Mouse (Mus musculus) kidney, embryonic 14.5 days (tissue): ENCODE data around the gene Itsn1. TPM values are rescaled to one million over a fixed set of nuclear protein-coding genes. Genes with fewer than 3 reads are reported as not detected.

Source experiments
- ATAC-seq: fragments of 200-750 bp; cut with Nextera tagmentation; 2 replicates; pipeline ENCODE4 v1.8.0; 2017; ENCODE audit warnings: moderate number of reproducible peaks, mild to moderate bottlenecking, moderate TSS enrichment, moderate library complexity; ENCODE audit not compliant: low FRiP score, low TSS enrichment
- H3K27ac ChIP-seq: fragments of 300-500 bp; sonication (generic); 2 replicates; pipeline ENCODE4 v1.5.1; 2014; ENCODE audit warnings: low read depth, mild to moderate bottlenecking, low read length, moderate library complexity, mixed read lengths
- H3K27me3 ChIP-seq: fragments of 300-500 bp; sonication (generic); 2 replicates; pipeline ENCODE4 v1.6.1; 2014; ENCODE audit warnings: mild to moderate bottlenecking, low read length; ENCODE audit not compliant: control insufficient read depth, insufficient read depth
- H3K36me3 ChIP-seq: fragments of 300-500 bp; sonication (generic); 2 replicates; pipeline ENCODE4 v1.6.1; 2014; ENCODE audit warnings: low read length, mixed read lengths; ENCODE audit not compliant: control insufficient read depth, insufficient read depth
- H3K4me1 ChIP-seq: fragments of 300-500 bp; sonication (generic); 2 replicates; pipeline ENCODE4 v1.6.1; 2014; ENCODE audit warnings: low read length, mixed read lengths; ENCODE audit not compliant: control insufficient read depth, insufficient read depth
- H3K4me2 ChIP-seq: fragments of 300-500 bp; sonication (generic); replicated peaks from 2 replicates; pipeline ENCODE4 v1.6.1; 2014; ENCODE audit warnings: low read depth, mild to moderate bottlenecking, low read length
- H3K4me3 ChIP-seq: fragments of 300-500 bp; sonication (generic); 2 replicates; pipeline ENCODE4 v1.5.1; 2014; ENCODE audit warnings: mild to moderate bottlenecking, low read length
- H3K9ac ChIP-seq: fragments of 300-500 bp; sonication (generic); 2 replicates; pipeline ENCODE4 v1.6.1; 2014; ENCODE audit warnings: low read depth, mild to moderate bottlenecking, low read length, moderate library complexity
- H3K9me3 ChIP-seq: fragments of 300-500 bp; sonication (generic); 2 replicates; pipeline ENCODE4 v1.6.1; 2016; ENCODE audit warnings: low read length; ENCODE audit not compliant: control insufficient read depth
- WGBS: fragments of 180-500 bp; shearing (Covaris S2); extraction: QIAGEN DNeasy Blood & Tissue Kit; methylation state at CpG from one replicate; pipeline ENCODE4 v1.1.7; 2014; 5-methylcytosine and 5-hydroxymethylcytosine counted together
- polyA plus RNA-seq: library from polyadenylated mRNA; unstranded; fragments of >200 nt; fragmentation: Nextera tagmentation; extraction: Ambion mirVana; gene quantifications from 2 replicates; pipeline ENCODE4 v1.2.1, GENCODE M21; 2014

Itsn1 gene
- polyA plus RNA-seq, 1 experiment from 2014 or later = 27.7 TPM

DNA sequence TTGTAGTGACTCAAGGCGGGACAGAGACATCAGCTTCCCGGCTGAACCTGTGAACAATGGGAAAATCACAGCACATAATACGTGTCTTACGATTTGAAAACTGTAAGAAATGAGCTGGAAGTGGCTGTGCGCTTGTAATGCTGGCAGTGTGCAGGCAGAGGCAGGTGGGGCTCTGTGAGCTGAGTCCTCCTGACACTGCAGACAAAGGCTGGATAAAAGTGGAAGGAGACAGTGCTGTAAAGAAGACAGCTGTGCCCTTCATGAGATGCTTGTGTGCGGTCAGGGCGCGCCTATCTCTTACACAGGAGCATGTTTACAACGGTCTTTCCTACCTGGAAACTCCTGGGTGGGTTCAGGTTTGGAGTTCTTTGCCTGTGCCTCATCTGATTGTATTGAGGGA, 32.1 kb downstream of the Itsn1 start:
- WGBS = 88% methylated on average over 9 of the region's 9 CpGs

DNA sequence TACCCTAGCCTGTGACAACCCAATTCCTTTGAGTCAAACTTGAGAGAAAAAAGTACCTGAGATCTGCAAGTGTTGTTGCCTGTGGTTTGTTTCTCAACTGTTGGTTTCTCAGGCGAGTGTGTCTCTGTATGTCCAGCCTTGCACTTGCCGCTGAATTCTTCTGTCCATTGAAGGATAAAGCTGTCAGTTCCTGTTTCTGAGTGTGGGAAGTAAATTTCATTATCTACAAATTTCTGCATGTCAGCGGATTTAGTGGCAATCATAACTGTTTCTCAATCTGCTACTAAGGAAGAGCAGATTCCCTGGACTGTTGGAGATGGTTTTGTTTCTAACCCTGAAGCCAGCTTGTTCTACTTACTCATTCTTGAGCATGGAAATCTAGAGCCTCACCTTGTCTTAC, 32.7 kb downstream of the Itsn1 start:
- Histone ChIP-seq H3K27ac (no peak overlapping the region), H3K9ac (no peak overlapping the region), H3K4me3 (no peak overlapping the region), H3K4me2 (no peak overlapping the region), H3K4me1 (peaks cover 4% of the 10 kb centered on the region; the same call in 1 of the 2 replicates), H3K27me3 (no peaks in the 10 kb centered on the region), H3K36me3 (no peaks in the 10 kb centered on the region), H3K9me3 (no peaks in the 10 kb centered on the region)
- 84% methylated on average over 3 of the region's 3 CpGs for WGBS
- ATAC-seq = no peak

More for the DNA sequence above, 32.1 kb downstream of the Itsn1 start:
- Histone ChIP-seq H3K36me3 (no peaks in the 10 kb centered on the region), H3K4me3 (no peak overlapping the region), H3K27ac (no peak overlapping the region), H3K9ac (no peak overlapping the region), H3K9me3 (no peaks in the 10 kb centered on the region), H3K4me2 (no peak overlapping the region), H3K4me1 (peaks cover 4% of the 10 kb centered on the region; the same call in 1 of the 2 replicates), H3K27me3 (no peaks in the 10 kb centered on the region)
- no peak for ATAC-seq

GRCm38 (mm10) chr16:91762476-91762875, 33.4 kb downstream of the Itsn1 start:
- H3K36me3 ChIP-seq = no peaks in the 10 kb centered on the region
- H3K9me3 ChIP-seq = no peaks in the 10 kb centered on the region
- H3K4me2 ChIP-seq = no peak overlapping the region
- no peak overlapping the region for H3K9ac ChIP-seq
- ATAC-seq = no peak
- no peak overlapping the region for H3K27ac ChIP-seq
- H3K4me3 ChIP-seq = no peak overlapping the region
- no peaks in the 10 kb centered on the region for H3K27me3 ChIP-seq
- WGBS = 53% methylated on average over 7 of the region's 7 CpGs
- peaks cover 4% of the 10 kb centered on the region; the same call in 1 of the 2 replicates for H3K4me1 ChIP-seq

DNA sequence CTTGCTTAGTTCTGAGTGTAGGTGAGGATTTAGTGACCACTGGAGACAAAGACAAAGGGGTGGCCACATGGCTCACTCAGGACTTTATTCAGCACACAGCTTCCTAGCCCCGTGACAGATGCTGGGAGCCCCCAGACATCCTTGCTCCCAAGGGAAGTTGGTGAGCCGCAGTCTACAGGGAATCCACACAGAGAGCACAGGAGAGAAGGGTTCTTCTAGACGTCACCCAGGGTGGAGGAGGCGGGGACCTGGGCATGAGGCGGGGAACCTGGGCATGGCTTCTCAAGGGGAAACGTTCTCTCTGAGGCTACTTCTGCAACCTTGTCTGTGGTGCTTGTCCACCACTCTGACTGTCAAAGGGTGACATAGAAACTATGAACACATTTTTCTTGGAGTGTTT, 34.9 kb downstream of the Itsn1 start:
- Histone ChIP-seq H3K36me3 (no peaks in the 10 kb centered on the region), H3K4me1 (peaks cover 4% of the 10 kb centered on the region; the same call in 1 of the 2 replicates), H3K9ac (no peak overlapping the region), H3K27me3 (no peaks in the 10 kb centered on the region), H3K4me3 (no peak overlapping the region), H3K4me2 (no peak overlapping the region), H3K9me3 (no peaks in the 10 kb centered on the region), H3K27ac (no peak overlapping the region)
- 64% methylated on average over 6 of the region's 6 CpGs for WGBS
- no peak for ATAC-seq

DNA sequence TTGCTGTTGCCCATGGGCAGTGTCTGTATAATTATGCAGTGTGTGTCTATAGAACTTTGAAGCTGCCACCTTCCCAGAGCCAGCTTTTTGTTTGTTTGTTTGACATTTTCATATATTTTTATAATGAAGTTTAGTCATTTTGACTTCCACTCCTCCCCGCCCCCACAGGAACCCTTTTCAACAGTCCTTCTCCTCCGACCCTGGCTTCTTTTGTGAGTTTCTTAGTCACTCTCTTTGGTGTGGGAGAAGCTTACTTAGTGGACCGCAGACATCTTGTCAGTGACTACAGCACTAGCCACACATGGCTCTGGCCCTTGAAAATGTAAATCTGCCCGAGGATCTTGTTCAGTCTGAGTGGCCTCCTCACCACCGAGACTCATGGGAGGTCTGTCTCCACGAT, 35.3 kb downstream of the Itsn1 start:
- no peaks in the 10 kb centered on the region for H3K9me3 ChIP-seq
- no peak overlapping the region for H3K27ac ChIP-seq
- 70% methylated on average over 6 of the region's 6 CpGs for WGBS
- peaks cover 4% of the 10 kb centered on the region; the same call in 1 of the 2 replicates for H3K4me1 ChIP-seq
- H3K4me3 ChIP-seq = no peak overlapping the region
- no peaks in the 10 kb centered on the region for H3K27me3 ChIP-seq
- H3K9ac ChIP-seq = no peak overlapping the region
- ATAC-seq = no peak
- H3K36me3 ChIP-seq = no peaks in the 10 kb centered on the region
- no peak overlapping the region for H3K4me2 ChIP-seq

DNA sequence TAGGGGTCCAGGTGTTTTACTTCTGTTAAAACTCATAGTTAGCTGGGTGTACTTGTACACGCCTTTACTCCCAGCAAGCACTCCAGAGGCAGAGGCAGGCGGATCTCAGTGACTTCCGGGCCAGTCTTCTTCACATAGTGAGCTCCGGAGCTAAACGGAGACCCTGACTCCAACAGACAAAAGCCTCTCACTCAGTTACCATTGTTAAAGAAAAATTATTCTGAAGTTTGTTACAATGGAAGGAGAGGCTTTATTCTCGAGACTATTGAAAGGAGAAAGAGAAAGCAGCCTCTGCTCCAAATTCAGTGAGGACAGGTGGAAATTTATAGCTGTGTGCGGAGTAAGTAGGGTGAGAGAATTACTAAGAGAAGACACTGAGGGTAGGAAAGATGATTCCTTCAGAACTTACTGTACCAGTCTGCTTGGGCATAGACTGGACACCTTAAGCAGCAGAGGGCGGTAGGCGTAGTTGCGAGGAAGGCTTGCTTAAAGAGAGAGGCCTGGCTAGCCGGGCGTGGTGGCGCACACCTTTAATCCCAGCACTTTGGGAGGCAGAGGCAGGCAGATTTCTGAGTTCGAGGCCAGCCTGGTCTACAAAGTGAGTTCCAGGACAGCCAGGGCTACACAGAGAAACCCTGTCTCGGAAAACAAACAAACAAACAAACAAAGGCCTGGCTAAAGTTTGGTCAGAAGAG, 36.2 kb downstream of the Itsn1 start:
- WGBS = 92% methylated on average over 15 of the region's 15 CpGs

DNA sequence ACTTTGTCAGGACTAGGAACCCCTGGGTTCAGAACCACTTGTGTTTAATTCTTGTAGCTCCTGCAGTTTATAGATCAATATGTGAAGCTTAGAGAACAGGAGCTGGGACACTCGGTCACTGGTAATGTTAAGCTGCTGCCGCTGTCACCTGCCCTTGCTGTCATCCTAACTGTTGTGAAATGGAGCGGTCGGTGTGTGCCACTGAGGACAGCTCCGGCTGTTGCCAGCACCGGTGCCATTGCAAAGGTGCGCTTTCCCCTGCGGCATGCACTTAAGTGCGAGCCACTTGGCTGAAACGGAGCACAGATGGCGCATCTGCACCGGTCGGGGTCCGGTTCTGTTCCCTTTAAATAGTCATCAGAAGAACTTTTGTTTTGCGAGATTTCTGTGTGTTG, 36.7 kb downstream of the Itsn1 start:
- Histone ChIP-seq H3K4me2 (no peak overlapping the region), H3K4me1 (peaks cover 4% of the 10 kb centered on the region; the same call in 1 of the 2 replicates), H3K4me3 (no peak overlapping the region), H3K9ac (no peak overlapping the region), H3K36me3 (no peaks in the 10 kb centered on the region), H3K27me3 (no peaks in the 10 kb centered on the region), H3K9me3 (no peaks in the 10 kb centered on the region), H3K27ac (no peak overlapping the region)
- no peak for ATAC-seq
- WGBS = 92% methylated on average over 15 of the region's 15 CpGs

More for the DNA sequence above, 36.2 kb downstream of the Itsn1 start:
- Histone ChIP-seq H3K27me3 (no peaks in the 10 kb centered on the region), H3K9ac (no peak overlapping the region), H3K4me1 (peaks cover 4% of the 10 kb centered on the region; the same call in 1 of the 2 replicates), H3K9me3 (no peaks in the 10 kb centered on the region), H3K4me3 (no peak overlapping the region), H3K4me2 (no peak overlapping the region), H3K36me3 (no peaks in the 10 kb centered on the region), H3K27ac (no peak overlapping the region)
- no peak for ATAC-seq

DNA sequence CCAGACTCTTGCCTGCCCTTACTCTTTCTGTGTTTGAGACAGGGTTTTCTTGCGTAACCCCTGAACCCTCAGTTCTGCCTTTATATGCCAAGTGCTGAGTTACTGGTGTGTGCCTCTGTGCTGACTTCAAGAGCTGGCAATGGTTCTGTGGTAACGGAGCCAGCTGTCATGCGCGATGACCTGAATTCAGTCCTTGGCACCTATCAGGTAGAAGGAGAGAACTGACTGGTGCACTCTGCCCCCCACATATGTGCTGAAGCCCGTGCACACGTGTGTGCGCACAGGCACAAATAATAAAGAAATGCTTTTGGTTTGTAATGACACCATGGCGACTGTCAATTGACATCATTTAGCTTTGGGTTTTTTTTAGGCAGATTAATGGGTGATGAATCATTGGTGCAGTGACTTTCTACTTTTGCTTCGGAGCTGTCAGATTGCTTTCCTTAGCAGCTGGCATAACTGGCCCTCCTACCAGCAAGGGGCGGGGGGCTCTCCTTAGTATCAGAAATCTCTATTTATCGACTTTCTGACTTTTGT, 38.2 kb downstream of the Itsn1 start:
- WGBS = 76% methylated on average over 11 of the region's 11 CpGs
- no peaks in the 10 kb centered on the region for H3K4me1 ChIP-seq
- H3K27ac ChIP-seq = no peak overlapping the region
- no peaks in the 10 kb centered on the region for H3K36me3 ChIP-seq
- H3K27me3 ChIP-seq = no peaks in the 10 kb centered on the region
- no peak overlapping the region for H3K4me2 ChIP-seq
- ATAC-seq = no peak
- H3K9me3 ChIP-seq = no peaks in the 10 kb centered on the region
- no peak overlapping the region for H3K4me3 ChIP-seq
- no peak overlapping the region for H3K9ac ChIP-seq

DNA sequence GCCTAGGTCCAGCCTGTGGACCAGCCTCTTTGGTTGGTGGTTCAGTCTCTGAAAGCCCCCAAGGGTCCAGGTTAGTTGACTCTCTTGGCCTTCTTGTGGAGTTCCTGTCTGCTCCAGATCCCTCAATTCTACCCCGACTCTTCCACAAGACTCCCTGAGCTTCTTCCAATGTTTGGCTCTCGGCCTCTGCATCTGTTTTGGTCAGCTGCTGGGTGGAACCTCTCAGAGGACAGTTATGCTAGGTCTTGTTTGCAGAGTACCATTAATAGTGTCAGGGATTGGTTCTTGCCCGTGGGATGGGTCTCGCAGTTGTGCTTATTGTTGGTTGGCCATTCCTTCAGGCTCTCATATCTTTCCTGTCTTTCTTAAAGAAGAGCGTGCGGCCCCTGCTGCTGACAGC, 39.5 kb downstream of the Itsn1 start:
- Histone ChIP-seq H3K27ac (no peak overlapping the region), H3K4me3 (no peak overlapping the region)
- 91% methylated on average over 6 of the region's 6 CpGs for WGBS

More for the DNA sequence above, 39.5 kb downstream of the Itsn1 start:
- no peaks in the 10 kb centered on the region for H3K4me1 ChIP-seq
- no peaks in the 10 kb centered on the region for H3K9me3 ChIP-seq
- no peak for ATAC-seq
- H3K4me2 ChIP-seq = no peak overlapping the region
- no peak overlapping the region for H3K9ac ChIP-seq
- no peaks in the 10 kb centered on the region for H3K27me3 ChIP-seq
- no peaks in the 10 kb centered on the region for H3K36me3 ChIP-seq
